Mouse (Mus musculus) lung, postnatal 25 days (tissue): ENCODE data around the gene Cyb5d2.
"Not testable (repeated sequence)": the region's sequence is repeated elsewhere in the genome, so short reads cannot be mapped to it uniquely, and the experiment has no call there.

Source experiments
- DNase-seq: peaks from one replicate; pipeline ENCODE4 v3.0.0; 2022; ENCODE audit warnings: low spot score

Cyb5d2 gene

GRCm38 (mm10) chr11:72772611-72773010 lies 23.3 kb downstream of the Cyb5d2 start:
- DNase-seq = not testable (repeated sequence)

DNA sequence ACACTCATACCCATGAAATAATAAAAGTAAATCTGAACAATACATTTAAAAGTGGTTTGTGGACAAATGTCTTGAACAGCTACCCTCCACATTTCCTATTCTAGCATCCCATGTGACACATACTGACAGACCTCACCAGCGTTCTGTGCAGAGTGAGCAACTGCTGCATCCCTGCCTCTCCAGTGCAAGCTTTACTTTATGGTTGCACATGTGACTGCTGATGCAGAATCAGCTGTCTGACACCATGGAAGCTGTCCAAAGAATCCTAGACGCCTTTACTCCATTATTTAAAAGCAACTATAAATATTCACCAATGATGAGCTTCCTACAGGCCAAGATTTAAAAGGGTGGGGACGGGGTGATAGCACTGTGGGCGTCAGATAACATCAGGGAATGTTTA lies 24.5 kb downstream of the Cyb5d2 start:
- DNase-seq = peak; percentile 4

DNA sequence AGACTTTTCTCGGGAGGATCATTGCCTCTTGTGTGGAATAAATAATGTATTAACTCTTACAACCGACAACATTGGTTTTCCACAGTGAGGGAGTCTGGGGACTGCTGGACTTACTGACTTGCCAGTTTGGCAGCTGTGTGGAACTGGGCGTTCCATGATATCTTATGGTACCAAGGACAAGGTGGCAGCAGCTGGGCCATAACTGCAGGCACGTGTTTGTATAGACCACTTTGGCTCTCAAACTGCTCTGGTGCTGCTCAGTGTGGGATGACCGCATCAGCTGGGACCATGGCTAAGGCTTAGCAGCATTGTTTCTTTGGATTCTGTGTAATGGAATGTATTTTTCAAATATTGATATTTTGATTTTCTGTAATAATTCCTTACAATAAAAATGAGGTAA lies 25.1 kb downstream of the Cyb5d2 start:
- DNase-seq = no peak

DNA sequence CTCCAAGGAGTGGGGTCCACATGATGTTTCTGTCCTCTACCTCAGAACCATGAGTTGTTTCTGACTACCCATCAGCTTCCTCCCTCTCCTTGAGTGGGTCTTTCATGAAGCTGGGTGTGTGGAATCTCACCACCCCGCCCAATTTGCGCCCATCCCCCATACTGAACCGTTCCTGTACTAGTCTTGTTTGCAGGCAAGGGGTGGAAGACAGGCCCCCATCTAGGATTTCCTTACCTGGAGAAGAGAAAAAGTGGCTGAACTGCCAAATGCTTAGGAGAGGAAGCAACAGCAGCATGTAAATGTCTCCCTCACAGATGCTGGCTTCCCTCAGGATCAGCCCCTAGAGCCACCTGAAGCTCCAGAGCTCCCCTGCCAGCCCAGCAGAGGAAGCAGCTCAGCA lies 25.6 kb downstream of the Cyb5d2 start:
- DNase-seq = no peak

DNA sequence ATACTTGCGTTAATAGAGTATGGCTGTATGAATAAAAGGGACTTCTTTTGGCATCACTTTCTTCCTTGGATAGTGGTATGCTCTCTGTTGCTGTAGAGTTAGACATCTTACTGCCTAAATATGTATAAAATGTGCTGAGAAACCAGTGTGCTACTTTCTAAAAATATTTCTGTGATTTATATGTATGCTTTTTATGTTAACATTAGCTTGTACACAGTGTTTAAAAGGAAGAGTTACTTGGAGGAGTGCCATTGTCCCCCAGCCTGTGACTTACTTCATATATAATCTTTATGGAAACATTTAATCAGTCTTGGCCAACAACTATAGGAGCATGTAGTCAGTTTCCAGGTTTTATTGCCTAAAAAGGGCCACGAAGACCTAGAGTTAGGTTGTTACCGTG lies 26.9 kb downstream of the Cyb5d2 start:
- no peak for DNase-seq

GRCm38 (mm10) chr11:72767716-72768115 lies 28.2 kb downstream of the Cyb5d2 start:
- no peak for DNase-seq

DNA sequence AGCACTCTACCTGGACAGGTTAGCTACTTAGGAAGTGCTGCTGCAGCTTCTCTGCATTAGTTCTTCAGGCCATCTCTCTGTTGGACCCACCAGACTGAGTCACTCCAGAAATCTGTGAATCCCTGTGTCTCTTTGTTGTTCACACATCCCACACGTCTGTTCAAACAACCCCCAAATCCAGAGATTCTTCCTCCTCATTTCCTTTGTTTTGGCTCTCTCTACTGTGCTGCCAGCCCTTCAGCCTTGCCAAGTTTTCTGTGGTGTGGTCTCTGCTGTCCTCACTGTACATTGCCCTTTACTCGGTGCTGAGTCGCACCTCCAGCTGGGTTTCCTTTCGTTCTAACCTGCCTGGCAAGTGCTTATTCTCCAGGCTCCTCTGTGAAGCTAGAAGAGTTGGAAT lies 31.7 kb downstream of the Cyb5d2 start:
- no peak for DNase-seq

GRCm38 (mm10) chr11:72760781-72761180 lies 35.2 kb downstream of the Cyb5d2 start:
- no peak for DNase-seq

- DNase-seq = no peak
Measured at GRCm38 (mm10) chr11:72759581-72759980, 36.4 kb downstream of the Cyb5d2 start.

GRCm38 (mm10) chr11:72758316-72758715 lies 37.6 kb downstream of the Cyb5d2 start:
- no peak for DNase-seq

GRCm38 (mm10) chr11:72751956-72752355 lies 44.0 kb downstream of the Cyb5d2 start:
- peak; percentile 14 for DNase-seq

DNA sequence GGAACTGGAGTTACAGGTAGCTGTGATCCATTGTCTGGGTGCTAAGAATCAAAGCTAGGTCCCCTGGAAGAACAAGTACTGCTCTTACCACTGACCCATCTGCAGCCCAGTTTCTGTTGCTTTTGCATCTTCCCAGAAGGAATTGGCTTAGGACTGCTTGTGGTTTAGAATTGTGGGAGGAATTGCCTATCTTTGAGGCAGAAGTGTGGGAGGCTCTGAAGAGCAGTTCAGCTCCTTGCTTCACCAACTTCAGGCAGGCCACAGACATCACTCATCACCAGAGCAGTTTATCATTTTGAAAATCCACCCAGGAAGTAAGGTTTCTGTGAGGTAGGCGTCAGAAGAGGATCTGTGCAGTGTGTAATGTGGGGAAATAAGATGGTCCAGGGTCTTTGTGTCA lies 56.9 kb downstream of the Cyb5d2 start:
- DNase-seq = no peak

- not testable (repeated sequence) for DNase-seq
Measured at GRCm38 (mm10) chr11:72737517-72737916, 58.4 kb downstream of the Cyb5d2 start.

- DNase-seq = no peak
Measured at GRCm38 (mm10) chr11:72736320-72736719, 59.6 kb downstream of the Cyb5d2 start.

DNA sequence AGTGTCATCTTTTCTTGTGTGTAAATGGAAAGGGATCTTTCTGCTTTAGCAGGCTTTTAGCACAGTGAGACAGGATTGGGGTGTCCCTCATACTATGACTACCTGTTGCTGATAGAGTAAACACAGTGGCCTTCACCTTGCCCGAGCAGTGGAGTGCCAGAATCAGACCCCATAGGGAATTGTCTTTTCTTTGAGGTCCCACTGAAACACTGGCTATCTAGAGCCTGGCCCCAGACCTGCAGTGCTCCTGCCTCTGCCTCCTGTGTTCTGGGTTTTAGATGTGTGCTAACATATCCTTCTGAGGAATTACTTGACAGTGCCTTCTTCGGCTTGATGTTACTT lies 60.5 kb downstream of the Cyb5d2 start:
- no peak for DNase-seq

- DNase-seq = peak; percentile 14
Measured at GRCm38 (mm10) chr11:72734840-72735518, 61.0 kb downstream of the Cyb5d2 start.

- DNase-seq = no peak
Measured at GRCm38 (mm10) chr11:72733736-72734135, 62.2 kb downstream of the Cyb5d2 start.
